Mouse (Mus musculus) granulocyte monocyte progenitor cell, adult 5-6 weeks (primary cell): ENCODE data around the gene Apbb1. TPM values are rescaled to one million over a fixed set of nuclear protein-coding genes. Genes with fewer than 3 reads are reported as not detected.

Experiments
- ATAC-seq: replicated peaks from 2 replicates; pipeline ENCODE4 v1.8.0; 2016; ENCODE audit warnings: mild to moderate bottlenecking, moderate TSS enrichment, inconsistent platforms; ENCODE audit not compliant: poor library complexity, severe bottlenecking
- total RNA-seq, 2 experiments: library from RNA; stranded (forward) in 1 of 2; stranded (reverse) in 1 of 2; fragments of 200-712, 200-1000 nt in 1 of 2; fragments of >200 nt in 1 of 2; fragmentation: Nextera tagmentation in 1 of 2; gene quantifications; 2 replicates each; pipeline ENCODE4 v1.2.3; 2014 to 2017

Apbb1 gene
- total RNA-seq, 2 experiments from 2014 or later, result 0.05 TPM; not detected in 1

DNA sequence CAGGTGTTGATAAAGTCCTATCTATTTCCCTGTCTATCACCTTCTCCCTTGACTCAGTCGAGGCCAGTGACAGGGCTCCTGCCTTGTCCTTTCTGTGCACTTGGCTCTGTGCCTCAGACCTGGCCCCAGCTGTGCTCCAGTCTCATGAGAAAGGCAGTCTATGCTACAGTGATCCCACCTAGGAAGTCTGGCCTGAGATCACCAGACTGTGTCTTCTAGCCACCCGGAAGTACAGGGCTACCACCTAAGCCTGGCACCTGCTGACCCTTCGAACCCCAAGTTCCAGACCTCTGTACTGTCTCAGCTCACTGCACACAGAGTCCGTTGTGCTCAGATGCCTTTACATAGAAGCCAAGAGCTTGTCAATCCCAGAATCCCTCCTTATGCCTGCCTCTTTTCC is 53.4 kb downstream of the Apbb1 start:
- ATAC-seq, result no peak

DNA sequence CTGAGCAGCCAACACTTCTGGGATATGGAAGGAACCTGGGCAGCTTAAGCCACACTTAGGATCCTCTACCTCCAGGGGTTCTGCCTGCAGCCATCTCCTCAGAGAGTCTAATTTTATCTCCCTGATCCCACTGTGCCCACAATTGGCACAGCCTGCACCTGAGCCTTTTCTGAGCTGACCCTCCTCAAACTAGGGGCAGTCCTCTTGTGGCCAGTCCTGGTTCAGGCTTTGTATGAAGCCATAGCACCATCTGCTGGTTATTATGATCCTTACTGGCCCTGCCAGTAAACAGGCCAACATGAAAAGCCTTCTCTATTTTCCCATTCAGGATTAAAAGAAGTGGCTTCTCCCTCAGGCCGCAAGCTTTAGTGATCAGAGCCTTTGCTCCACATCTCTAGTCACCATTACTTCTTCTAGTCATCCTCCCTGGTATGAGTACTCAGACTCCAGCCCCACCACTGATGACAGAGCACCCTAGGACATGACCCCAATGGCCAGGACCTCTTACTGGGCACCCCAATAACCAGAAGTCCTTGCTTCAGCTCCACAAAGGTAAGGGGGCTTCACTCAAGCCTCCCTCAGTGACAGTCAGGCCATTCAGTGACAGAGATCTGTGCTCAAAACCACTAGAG is 54.0 kb downstream of the Apbb1 start:
- ATAC-seq, result peak; percentile 63

- ATAC-seq, result 0 out of 2 replicates have a peak, but pooled peaks have one; percentile 26
These were observed 57.2 kb downstream of the Apbb1 start for GRCm38 (mm10) chr7:105524222-105524621.

- no peak for ATAC-seq
These were observed 61.3 kb downstream of the Apbb1 start for GRCm38 (mm10) chr7:105520201-105520600.

DNA sequence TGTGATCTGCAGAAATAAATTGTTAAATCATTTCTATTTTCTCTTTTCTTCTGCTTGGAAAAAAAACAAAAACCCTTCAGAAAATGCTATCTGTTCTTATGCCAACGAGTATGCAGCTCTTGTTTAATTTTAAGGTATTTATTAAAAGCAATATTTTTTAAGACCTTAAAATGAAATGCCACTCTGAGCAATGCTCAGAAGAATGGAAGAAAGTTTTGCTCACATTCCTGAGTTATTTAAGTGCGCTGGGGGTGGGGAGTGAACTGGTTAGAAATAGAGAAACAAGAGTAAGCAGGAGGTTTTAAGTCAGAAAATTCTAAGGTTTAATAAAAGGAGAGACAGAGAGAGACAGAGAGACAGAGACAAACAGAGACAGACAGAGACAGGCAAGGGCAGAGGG is 61.7 kb downstream of the Apbb1 start:
- no peak for ATAC-seq

DNA sequence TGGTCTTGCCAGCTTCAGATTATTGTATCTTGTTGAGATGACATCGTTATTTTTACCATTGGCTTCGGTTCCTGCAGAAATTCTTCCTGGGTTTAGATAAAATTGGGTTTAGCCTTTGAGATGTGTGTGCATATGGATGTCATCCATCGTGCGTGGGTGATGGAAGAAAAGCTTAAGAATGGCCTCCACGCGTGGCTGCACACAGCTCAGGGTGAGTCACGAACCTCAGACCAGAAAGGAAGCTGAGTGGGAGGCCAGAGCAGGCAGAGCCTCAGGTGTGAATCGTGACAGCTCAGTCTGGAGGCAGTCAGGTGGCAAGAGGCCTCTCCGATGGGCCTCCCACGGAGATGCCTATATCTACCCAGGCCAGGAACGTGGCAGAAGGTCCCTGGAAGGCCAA is 62.1 kb downstream of the Apbb1 start:
- ATAC-seq, result no peak

DNA sequence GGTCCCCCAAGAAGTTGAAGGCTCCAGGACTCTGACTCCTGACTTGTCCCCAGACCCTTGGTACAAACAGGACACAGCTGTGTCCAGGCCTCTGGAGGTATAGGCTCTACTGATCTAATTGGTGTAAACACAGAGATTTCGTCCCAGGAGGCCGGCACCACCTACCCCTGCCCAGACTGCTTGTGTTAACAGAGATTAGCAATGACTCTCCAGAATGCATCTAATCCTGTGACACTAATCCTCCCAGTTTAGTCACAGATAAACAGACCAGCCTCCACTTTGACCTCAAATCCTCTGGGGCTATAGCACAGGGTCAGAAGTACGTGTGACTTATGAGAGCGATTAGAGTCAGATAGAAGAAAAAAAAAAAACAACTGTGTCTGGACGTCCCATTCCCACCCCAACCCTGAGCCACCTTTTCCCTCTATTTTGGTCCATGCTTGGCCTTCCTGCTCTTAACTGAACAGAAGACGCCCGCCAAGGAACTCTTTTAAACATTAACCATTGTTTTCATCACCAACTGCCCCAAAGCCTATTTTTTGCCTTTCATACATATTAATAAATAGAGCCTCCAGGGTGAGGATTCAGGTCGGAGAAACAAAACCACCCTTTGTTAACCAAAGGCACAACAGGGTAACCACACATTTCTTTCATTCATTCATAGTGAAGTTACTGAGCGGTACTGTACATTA is 64.6 kb downstream of the Apbb1 start:
- no peak; the same call in 1 of the 2 replicates for ATAC-seq

GRCm38 (mm10) chr7:105515178-105515577 is 66.3 kb downstream of the Apbb1 start:
- ATAC-seq, result peak; percentile 89

DNA sequence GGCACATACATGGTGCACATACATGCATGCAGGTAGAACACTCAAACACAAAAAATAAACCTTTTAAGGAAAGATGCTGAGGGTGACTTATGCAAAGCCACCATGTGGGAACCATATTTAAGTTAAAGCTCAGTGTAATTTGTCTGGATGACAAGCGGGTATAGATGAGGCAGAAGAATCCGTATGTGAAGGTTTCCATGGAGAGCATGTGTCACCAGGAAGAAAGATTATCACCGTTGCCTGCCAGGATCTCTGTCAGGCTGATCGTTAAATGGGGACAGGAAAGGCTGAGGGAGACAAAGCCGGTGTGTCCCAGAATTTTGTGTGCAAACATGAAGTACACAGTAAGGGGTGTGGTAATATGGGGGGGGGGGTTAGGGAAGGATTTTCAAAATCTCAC is 66.9 kb downstream of the Apbb1 start:
- no peak for ATAC-seq

- no peak for ATAC-seq
These were observed 67.6 kb downstream of the Apbb1 start for GRCm38 (mm10) chr7:105513845-105514291.

DNA sequence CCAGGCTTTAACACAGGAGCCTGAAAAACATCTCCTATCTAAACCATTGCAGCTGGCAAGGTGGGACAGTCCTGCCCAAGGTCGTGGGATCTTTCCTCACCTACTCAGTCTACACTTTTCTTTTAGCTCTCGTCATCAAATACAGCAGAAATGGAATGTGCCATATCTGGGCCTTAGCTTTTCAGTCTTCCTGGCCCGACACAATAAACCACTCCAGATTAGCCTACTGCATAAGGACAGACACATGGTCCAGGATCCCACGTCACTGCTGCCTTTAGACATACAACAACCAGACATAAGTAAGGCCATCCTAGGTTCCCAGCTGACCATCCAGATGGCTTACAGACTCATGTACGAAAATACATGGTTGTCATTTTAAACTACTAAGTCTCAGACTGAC is 71.3 kb downstream of the Apbb1 start:
- no peak for ATAC-seq

Other genes starting within 250 kb of the Apbb1 start
- not detected in 2 replicates for gene Olfr690, start 247.5 kb downstream of the Apbb1 start, total RNA-seq (2014; fragmentation: Nextera tagmentation)
- not detected in 2 replicates for gene Olfr690, start 247.5 kb downstream of the Apbb1 start, total RNA-seq (2017)
- gene Olfr691, start 239.4 kb downstream of the Apbb1 start, total RNA-seq (2014; fragmentation: Nextera tagmentation), result not detected in 2 replicates
- not detected in 2 replicates for gene Olfr691, start 239.4 kb downstream of the Apbb1 start, total RNA-seq (2017)
- not detected in 2 replicates for gene Olfr692, start 213.4 kb downstream of the Apbb1 start, total RNA-seq (2014; fragmentation: Nextera tagmentation)
- gene Olfr692, start 213.4 kb downstream of the Apbb1 start, total RNA-seq (2017), result not detected in 2 replicates
- gene Gm5901, start 206.6 kb downstream of the Apbb1 start, total RNA-seq (2014; fragmentation: Nextera tagmentation), result not detected in 2 replicates
- gene Gm5901, start 206.6 kb downstream of the Apbb1 start, total RNA-seq (2017), result not detected in 2 replicates
- gene Fam160a2, start 181.6 kb downstream of the Apbb1 start, total RNA-seq (2014; fragmentation: Nextera tagmentation), result 42.9 and 44.3 TPM in 2 replicates
- 9.0 and 23.2 TPM in 2 replicates for gene Fam160a2, start 181.6 kb downstream of the Apbb1 start, total RNA-seq (2017)
- not detected in 2 replicates for gene Cnga4, start 177.1 kb downstream of the Apbb1 start, total RNA-seq (2014; fragmentation: Nextera tagmentation)
- not detected in 2 replicates for gene Cnga4, start 177.1 kb downstream of the Apbb1 start, total RNA-seq (2017)
- gene Cckbr, start 155.9 kb downstream of the Apbb1 start, total RNA-seq (2014; fragmentation: Nextera tagmentation), result not detected in 2 replicates
- gene Cckbr, start 155.9 kb downstream of the Apbb1 start, total RNA-seq (2017), result not detected in 2 replicates
- gene Cavin3, start 99.4 kb downstream of the Apbb1 start, total RNA-seq (2014; fragmentation: Nextera tagmentation), result not detected in 2 replicates
- gene Cavin3, start 99.4 kb downstream of the Apbb1 start, total RNA-seq (2017), result 0.05 and 1.1 TPM in 2 replicates
- 11.5 and 13.8 TPM in 2 replicates for gene Smpd1, start 27.3 kb downstream of the Apbb1 start, total RNA-seq (2014; fragmentation: Nextera tagmentation)
- gene Smpd1, start 27.3 kb downstream of the Apbb1 start, total RNA-seq (2017), result 11.3 and 22.4 TPM in 2 replicates
- not detected in 2 replicates for gene Hpx, start 18.5 kb upstream of the Apbb1 start, total RNA-seq (2014; fragmentation: Nextera tagmentation)
- gene Hpx, start 18.5 kb upstream of the Apbb1 start, total RNA-seq (2017), result not detected in 2 replicates
- gene Trim3, start 51.9 kb upstream of the Apbb1 start, total RNA-seq (2014; fragmentation: Nextera tagmentation), result 1.7 and 5.4 TPM in 2 replicates
- gene Trim3, start 51.9 kb upstream of the Apbb1 start, total RNA-seq (2017), result 1.4 and 5.0 TPM in 2 replicates
- 39.1 and 49.7 TPM in 2 replicates for gene Timm10b, start 58.4 kb upstream of the Apbb1 start, total RNA-seq (2014; fragmentation: Nextera tagmentation)
- 72.1 and 77.6 TPM in 2 replicates for gene Timm10b, start 58.4 kb upstream of the Apbb1 start, total RNA-seq (2017)
- 23.8 and 31.4 TPM in 2 replicates for gene Arfip2, start 58.8 kb upstream of the Apbb1 start, total RNA-seq (2014; fragmentation: Nextera tagmentation)
- 47.1 and 85.6 TPM in 2 replicates for gene Arfip2, start 58.8 kb upstream of the Apbb1 start, total RNA-seq (2017)
- gene Gm45799, start 58.9 kb upstream of the Apbb1 start, total RNA-seq (2014; fragmentation: Nextera tagmentation), result 28.7 TPM in 1 of 2 replicates, not detected in the other
- gene Gm45799, start 58.9 kb upstream of the Apbb1 start, total RNA-seq (2017), result 0.99 TPM in 1 of 2 replicates, not detected in the other
- 0.45 and 3.7 TPM in 2 replicates for gene Dnhd1, start 69.2 kb upstream of the Apbb1 start, total RNA-seq (2014; fragmentation: Nextera tagmentation)
- 0.13 and 1.2 TPM in 2 replicates for gene Dnhd1, start 69.2 kb upstream of the Apbb1 start, total RNA-seq (2017)
- gene Ilk, start 154.9 kb upstream of the Apbb1 start, total RNA-seq (2014; fragmentation: Nextera tagmentation), result 167 and 168 TPM in 2 replicates
- gene Ilk, start 154.9 kb upstream of the Apbb1 start, total RNA-seq (2017), result 81.6 and 87.8 TPM in 2 replicates
- 35.7 and 68.6 TPM in 2 replicates for gene Rrp8, start 155.7 kb upstream of the Apbb1 start, total RNA-seq (2014; fragmentation: Nextera tagmentation)
- 35.7 and 40.9 TPM in 2 replicates for gene Rrp8, start 155.7 kb upstream of the Apbb1 start, total RNA-seq (2017)
- 221 and 237 TPM in 2 replicates for gene Taf10, start 162.7 kb upstream of the Apbb1 start, total RNA-seq (2014; fragmentation: Nextera tagmentation)
- gene Taf10, start 162.7 kb upstream of the Apbb1 start, total RNA-seq (2017), result 207 and 251 TPM in 2 replicates
- gene Tpp1, start 170.6 kb upstream of the Apbb1 start, total RNA-seq (2014; fragmentation: Nextera tagmentation), result 46.8 and 52.4 TPM in 2 replicates
- gene Tpp1, start 170.6 kb upstream of the Apbb1 start, total RNA-seq (2017), result 18.5 and 26.1 TPM in 2 replicates
- gene Dchs1, start 206.0 kb upstream of the Apbb1 start, total RNA-seq (2014; fragmentation: Nextera tagmentation), result not detected in 2 replicates
- not detected in 2 replicates for gene Dchs1, start 206.0 kb upstream of the Apbb1 start, total RNA-seq (2017)
- gene Mrpl17, start 229.4 kb upstream of the Apbb1 start, total RNA-seq (2014; fragmentation: Nextera tagmentation), result 133 and 143 TPM in 2 replicates
- gene Mrpl17, start 229.4 kb upstream of the Apbb1 start, total RNA-seq (2017), result 62.2 and 81.9 TPM in 2 replicates